Mouse (Mus musculus) kidney, postnatal 0 days (tissue): ENCODE results near the gene Gm3468. TPM values are rescaled to one million over a fixed set of nuclear protein-coding genes. Genes with fewer than 3 reads are reported as not detected.
"Not testable (repeated sequence)": the region's sequence is repeated elsewhere in the genome, so short reads cannot be mapped to it uniquely, and the experiment has no call there.

Source experiments
- ATAC-seq: fragments of 200-750 bp; cut with Nextera tagmentation; replicated peaks from 2 replicates; pipeline ENCODE4 v1.8.0; 2017; ENCODE audit warnings: low read depth, moderate number of reproducible peaks, moderate TSS enrichment, moderate library complexity; ENCODE audit not compliant: low FRiP score
- DNase-seq: peaks from one replicate; pipeline ENCODE4 v3.0.0-alpha.2; 2016; ENCODE audit warnings: low spot score
- H3K27ac ChIP-seq: fragments of 300-500 bp; sonication (generic); 2 replicates; pipeline ENCODE4 v1.5.1; 2014; ENCODE audit warnings: mild to moderate bottlenecking
- H3K27me3 ChIP-seq: fragments of 300-500 bp; sonication (generic); 2 replicates; pipeline ENCODE4 v1.6.1; 2014; ENCODE audit warnings: low read length, mixed read lengths; ENCODE audit not compliant: insufficient read depth
- H3K36me3 ChIP-seq: fragments of 300-500 bp; sonication (generic); 2 replicates; pipeline ENCODE4 v1.6.1; 2014; ENCODE audit warnings: low read length, mixed read lengths; ENCODE audit not compliant: insufficient read depth
- H3K4me1 ChIP-seq: fragments of 300-500 bp; sonication (generic); replicated peaks from 2 replicates; pipeline ENCODE4 v1.6.1; 2014; ENCODE audit warnings: antibody characterized with exemption, low read length, mixed read lengths; ENCODE audit not compliant: insufficient read depth
- H3K4me2 ChIP-seq: fragments of 300-500 bp; sonication (generic); 2 replicates; pipeline ENCODE4 v1.6.1; 2014; ENCODE audit warnings: mild to moderate bottlenecking, low read length, moderate library complexity, mixed read lengths
- H3K4me3 ChIP-seq: fragments of 300-500 bp; sonication (generic); replicated peaks from 2 replicates; pipeline ENCODE4 v1.5.1; 2014; ENCODE audit warnings: low read depth, low read length
- H3K9ac ChIP-seq: fragments of 300-500 bp; sonication (generic); 2 replicates; pipeline ENCODE4 v1.6.1; 2014; ENCODE audit warnings: low read depth, low read length
- H3K9me3 ChIP-seq: fragments of 300-500 bp; sonication (generic); replicated peaks from 2 replicates; pipeline ENCODE4 v1.6.1; 2016; ENCODE audit warnings: low read length, inconsistent platforms, mixed read lengths
- CTCF ChIP-seq: IDR thresholded peaks from 2 replicates; pipeline ENCODE4 v1.5.1; 2016; ENCODE audit warnings: antibody characterized with exemption, low read depth, mild to moderate bottlenecking, moderate library complexity
- WGBS: fragments of 180-500 bp; shearing (Covaris S2); extraction: QIAGEN DNeasy Blood & Tissue Kit; methylation state at CpG from one replicate; pipeline ENCODE4 v1.1.7; 2014; 5-methylcytosine and 5-hydroxymethylcytosine counted together
- polyA plus RNA-seq: library from polyadenylated mRNA; unstranded; fragments of >200 nt; fragmentation: Nextera tagmentation; extraction: Ambion mirVana; gene quantifications from 2 replicates; pipeline ENCODE4 v1.2.1, GENCODE M21; 2015

Gm3468 gene
- polyA plus RNA-seq = 0.79 and 1.1 TPM in 2 replicates

- DNase-seq (peak; percentile 59), ATAC-seq (peak; percentile 89; the same call in 1 of the 2 replicates)
- H3K4me2 ChIP-seq = peak within 1 kb of the TSS; percentile 47
- peak; percentile 69 for TF ChIP-seq CTCF
- peak within 1 kb of the TSS; percentile 20 for H3K4me3 ChIP-seq
- not testable (repeated sequence) for H3K27ac ChIP-seq, H3K36me3 ChIP-seq, H3K9ac ChIP-seq, H3K27me3 ChIP-seq, H3K9me3 ChIP-seq, H3K4me1 ChIP-seq
- 0% methylated on average over 37 of the region's 51 CpGs for WGBS
Observed at GRCm38 (mm10) chr14:6108272-6108925, at the start of gene Gm3468. Gm3468 (minus strand) TSS chr14:6108665.

GRCm38 (mm10) chr14:6125707-6126106, 17.2 kb upstream of the Gm3468 start, which contains the start of gene Gm3476:
Gm3476 (minus strand) TSS chr14:6125807.
- H3K9ac ChIP-seq, H3K4me3 ChIP-seq, H3K27me3 ChIP-seq, H3K9me3 ChIP-seq, H3K4me2 ChIP-seq, H3K27ac ChIP-seq, H3K4me1 ChIP-seq, DNase-seq, H3K36me3 ChIP-seq, ATAC-seq: not testable (repeated sequence)
- WGBS = no CpG with 5 or more reads among the region's 1 CpGs

GRCm38 (mm10) chr14:6107500-6107899, 965 bp downstream of the Gm3468 start:
- TF ChIP-seq CTCF = peak; percentile 47
- not testable (repeated sequence) for H3K4me3 ChIP-seq, H3K27me3 ChIP-seq, H3K36me3 ChIP-seq, H3K9me3 ChIP-seq, H3K27ac ChIP-seq, ATAC-seq, H3K9ac ChIP-seq, H3K4me1 ChIP-seq, DNase-seq
- peak overlapping the region; percentile 47 for H3K4me2 ChIP-seq
- WGBS = 6% methylated on average over 8 of the region's 9 CpGs

GRCm38 (mm10) chr14:6093842-6094241, 14.6 kb downstream of the Gm3468 start, which contains the start of gene Gm8206:
Gm8206 (minus strand) TSS chr14:6093942.
- H3K27me3 ChIP-seq, DNase-seq, ATAC-seq, H3K9ac ChIP-seq, H3K4me1 ChIP-seq, H3K27ac ChIP-seq, H3K4me3 ChIP-seq, H3K9me3 ChIP-seq, H3K36me3 ChIP-seq, H3K4me2 ChIP-seq: not testable (repeated sequence)
- WGBS = 82% methylated on average over 2 of the region's 3 CpGs

GRCm38 (mm10) chr14:6058167-6058566, 50.3 kb downstream of the Gm3468 start, which contains the start of gene Gm6337:
Gm6337 (minus strand) TSS chr14:6058267.
- not testable (repeated sequence) for H3K27ac ChIP-seq, H3K36me3 ChIP-seq, H3K4me1 ChIP-seq, H3K4me2 ChIP-seq, H3K27me3 ChIP-seq, ATAC-seq, H3K9ac ChIP-seq, H3K4me3 ChIP-seq, H3K9me3 ChIP-seq, DNase-seq
- 83% methylated on average over 3 of the region's 4 CpGs for WGBS

Other genes with a start within 250 kb of the Gm3468 start
- 0.09 TPM in 1 of 2 replicates, not detected in the other for gene Gm8237, start 228.3 kb downstream of the Gm3468 start, polyA plus RNA-seq
- gene Gm3248, start 146.9 kb downstream of the Gm3468 start, polyA plus RNA-seq = 0.20 and 0.25 TPM in 2 replicates
- not detected in 2 replicates for gene Gm3453, start 129.5 kb downstream of the Gm3468 start, polyA plus RNA-seq
- not detected in 2 replicates for gene Gm6337, start 50.4 kb downstream of the Gm3468 start, polyA plus RNA-seq
- 0.47 and 0.50 TPM in 2 replicates for gene Gm8206, start 14.7 kb downstream of the Gm3468 start, polyA plus RNA-seq
- gene Gm3476, start 17.1 kb upstream of the Gm3468 start, polyA plus RNA-seq = not detected in 2 replicates
- gene Gm21560, start 110.6 kb upstream of the Gm3468 start, polyA plus RNA-seq = not detected in 2 replicates
- 0.67 and 0.79 TPM in 2 replicates for gene Gm3411, start 178.6 kb upstream of the Gm3468 start, polyA plus RNA-seq
- not detected in 2 replicates for gene Gm21103, start 196.2 kb upstream of the Gm3468 start, polyA plus RNA-seq
- gene Gm3618, start 235.0 kb upstream of the Gm3468 start, polyA plus RNA-seq = not detected in 2 replicates